Mouse (Mus musculus): ENCODE data around the gene Kif2c. TPM values are rescaled to one million over a fixed set of nuclear protein-coding genes. Genes with fewer than 3 reads are reported as not detected.

Gene Kif2c
- total RNA-seq, 2 experiments from 2014 or later: 0.36 to 0.40 TPM

DNA sequence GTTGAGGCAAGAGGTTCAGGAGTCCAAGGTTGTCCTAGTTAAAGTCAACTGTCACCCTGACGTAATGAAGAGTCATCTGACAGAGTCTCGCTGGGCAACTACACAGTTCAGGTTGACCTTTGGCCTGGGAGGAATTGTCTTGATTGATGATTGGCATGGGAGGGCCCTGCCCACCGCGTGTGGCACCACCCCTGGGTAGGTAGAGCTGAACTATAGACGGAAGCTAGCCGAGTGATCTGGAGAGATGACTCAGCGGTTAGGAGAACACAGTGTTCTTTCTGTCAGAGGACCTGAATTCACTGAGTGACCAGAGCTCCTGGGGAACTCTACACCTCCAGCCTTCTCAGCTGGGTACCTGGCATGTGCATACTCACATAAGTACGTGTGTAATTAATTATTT, 46.4 kb downstream of the Kif2c start:
- DNase-seq: no peak

DNA sequence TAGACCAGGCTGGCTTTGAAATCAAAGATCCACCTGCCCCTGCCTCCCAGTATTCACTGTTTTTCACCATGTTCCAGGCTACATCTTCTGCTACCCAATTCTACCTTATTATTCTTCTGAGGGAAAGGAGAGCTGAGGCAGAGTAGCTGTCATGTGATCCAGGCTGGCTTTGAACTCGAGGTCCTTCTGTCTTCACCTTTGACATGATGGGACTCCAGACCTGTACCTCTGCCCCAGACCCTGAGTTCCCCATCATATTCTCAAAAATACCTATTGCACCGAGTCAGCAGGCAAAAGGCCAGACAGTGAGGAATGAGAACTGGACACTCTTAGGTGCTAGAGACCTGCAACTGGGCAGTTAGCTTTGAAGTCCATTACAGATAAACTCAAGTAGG, 47.8 kb downstream of the Kif2c start:
- DNase-seq: no peak

DNA sequence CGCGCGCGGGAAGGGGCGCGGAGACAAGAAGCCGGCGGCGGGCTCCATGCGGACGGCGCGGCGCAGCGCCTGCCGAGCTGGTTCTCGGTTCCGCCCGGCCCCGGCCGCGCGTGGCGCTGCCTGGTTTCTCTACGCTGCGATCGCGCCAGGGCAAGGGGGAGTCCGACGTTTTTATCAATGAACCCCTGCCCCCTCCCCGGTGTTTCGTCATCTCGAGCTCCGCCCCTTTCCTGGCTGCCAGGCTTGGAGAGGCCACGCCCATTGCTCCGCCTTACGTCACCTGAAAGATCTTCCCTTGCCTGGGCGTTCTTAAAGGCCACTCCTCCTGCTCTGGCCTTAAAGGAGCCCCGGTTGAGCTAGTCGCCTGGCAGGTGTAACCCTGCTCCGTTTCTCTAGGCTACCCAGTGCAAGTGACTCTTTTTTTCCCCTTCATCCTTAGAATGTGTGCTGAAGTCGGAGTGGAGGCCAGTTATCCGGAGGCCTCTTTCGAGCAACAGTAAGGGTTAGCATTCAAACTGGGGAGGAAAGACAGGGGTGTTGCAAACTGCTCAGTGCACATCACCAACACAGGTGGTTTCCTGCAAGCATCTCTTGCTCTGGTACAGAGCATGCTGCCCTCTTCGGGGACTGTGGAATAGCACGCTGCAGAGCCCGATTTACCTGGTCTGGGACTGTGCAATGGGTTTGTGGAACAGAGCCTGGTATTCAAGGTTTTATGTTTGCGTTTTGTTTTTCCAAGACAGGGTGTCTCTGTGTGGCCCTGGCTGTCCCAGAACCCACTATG, 48.4 kb downstream of the Kif2c start, which contains the start of gene Plk3:
Gene Plk3, minus strand, starts transcription at position 147 of the 784 bp plus-strand sequence.
- DNase-seq: peak; percentile 91

DNA sequence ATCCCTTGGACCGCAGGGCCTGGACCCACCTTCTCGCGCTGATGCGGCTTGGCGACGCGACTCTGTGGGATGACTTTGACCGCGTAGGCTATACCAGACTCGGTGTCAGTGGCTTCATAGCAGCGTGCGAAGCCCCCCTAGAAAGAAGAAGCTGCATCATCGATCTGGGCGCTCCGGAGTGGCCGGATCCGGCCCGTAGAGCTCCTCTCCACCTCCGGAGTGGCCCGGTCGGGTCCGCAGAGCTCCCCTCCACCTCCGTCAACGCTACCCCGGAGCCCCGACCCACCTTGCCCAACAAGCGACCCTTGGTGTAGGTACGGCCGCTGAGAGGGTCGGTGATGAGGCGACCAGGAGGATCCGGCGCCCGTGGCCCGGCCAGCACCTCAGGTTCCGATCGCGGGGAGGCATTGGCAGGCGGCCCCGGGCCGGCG, 49.1 kb downstream of the Kif2c start:
- DNase-seq: no peak

DNA sequence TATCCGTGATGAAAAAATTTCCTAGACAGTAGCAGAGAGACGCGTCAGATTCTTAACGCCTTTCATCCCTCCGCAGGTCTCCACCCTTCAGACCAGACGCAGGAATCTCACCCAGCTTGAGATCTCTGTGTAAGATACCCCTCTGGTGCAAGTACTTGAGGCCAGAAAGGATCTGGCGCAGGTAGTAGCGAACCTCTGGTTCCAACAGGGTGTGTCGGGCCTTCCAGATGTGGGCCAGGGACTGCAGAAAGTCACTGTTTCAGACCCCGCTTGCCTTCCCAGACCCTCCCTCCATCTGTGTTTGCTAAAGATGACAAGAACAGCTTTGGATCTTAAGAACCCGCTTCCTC, 49.7 kb downstream of the Kif2c start:
- DNase-seq: no peak

DNA sequence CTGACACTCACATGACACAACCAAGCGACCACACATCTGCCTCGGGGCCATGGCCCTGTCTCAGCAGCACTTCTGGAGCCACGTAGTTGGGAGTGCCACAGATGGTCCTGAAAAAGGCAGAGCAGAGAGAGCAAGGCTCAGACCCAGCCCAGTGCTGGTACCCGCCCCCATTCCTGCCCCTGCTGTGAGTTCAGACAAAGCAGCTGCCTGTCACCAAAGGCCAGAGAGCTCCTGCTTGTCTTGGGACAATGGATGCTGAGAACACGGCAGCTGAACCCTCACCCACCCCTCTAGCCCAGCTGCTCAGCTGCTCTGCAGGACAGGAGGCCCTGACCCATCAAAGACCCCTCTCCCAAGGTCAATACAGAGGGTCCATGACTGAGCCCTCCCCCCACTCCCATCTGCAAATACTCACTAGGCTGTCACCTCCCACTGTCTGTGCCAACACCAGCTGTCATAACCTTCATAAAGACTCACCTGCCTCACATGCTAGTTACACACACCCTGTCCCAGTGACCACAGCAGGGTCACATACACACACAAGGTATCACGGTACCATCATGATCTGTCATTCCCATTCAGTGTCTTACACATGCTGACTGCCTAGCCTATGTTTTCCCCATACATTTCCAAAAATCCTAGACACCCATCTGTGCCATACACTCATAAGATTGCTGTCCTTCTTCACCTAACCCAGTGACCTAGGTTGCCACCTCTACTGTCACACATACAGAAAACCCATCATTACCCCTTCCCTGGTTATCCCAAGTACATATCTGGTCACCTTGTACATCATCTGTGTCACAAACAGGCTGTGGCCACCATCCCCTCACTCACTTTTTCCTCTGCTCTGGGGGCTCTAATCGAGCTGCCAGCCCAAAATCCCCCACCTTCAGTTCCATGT, 50.3 kb downstream of the Kif2c start:
- DNase-seq: no peak

DNA sequence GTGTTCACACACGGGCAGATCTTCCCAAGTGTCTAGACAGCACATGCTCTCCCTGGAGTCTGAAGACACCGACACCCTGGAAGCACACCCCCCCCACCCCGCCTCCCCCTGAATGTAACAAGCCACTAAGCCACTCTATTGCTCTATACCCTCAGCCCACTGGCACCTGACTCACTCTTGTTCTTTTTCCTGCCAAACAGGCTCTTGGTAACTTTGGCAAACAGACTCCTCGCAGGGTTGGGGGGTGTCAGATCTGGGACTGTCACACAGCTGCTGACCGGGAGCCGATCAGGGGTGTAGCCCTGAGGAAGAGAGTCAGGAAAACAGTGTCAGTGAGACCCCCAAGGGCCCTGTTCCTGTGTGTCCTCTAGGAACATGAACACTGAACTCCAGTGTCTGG, 51.2 kb downstream of the Kif2c start:
- no peak for DNase-seq

DNA sequence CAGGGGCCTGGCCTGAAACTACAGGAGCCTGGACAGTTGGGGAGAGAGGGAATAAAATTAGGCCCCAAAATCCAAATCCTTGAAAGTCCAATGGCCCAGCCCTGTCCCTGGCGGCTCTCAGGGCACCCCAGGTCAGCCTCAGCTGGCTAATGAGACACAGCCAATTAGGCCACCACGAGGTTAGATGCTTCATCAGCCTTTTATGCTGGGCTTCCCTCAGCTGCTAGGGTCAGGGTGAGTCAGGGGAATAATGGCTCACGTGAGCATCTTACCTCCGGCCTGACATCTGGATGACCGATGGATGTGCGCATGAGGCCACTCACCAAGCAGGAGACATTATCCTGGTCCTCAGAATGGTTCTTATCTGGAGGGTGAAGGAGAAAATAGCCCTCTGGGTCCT, 51.6 kb downstream of the Kif2c start:
- DNase-seq: no peak

GRCm38 (mm10) chr4:117127991-117128686, 54.3 kb downstream of the Kif2c start:
- no peak for DNase-seq

DNA sequence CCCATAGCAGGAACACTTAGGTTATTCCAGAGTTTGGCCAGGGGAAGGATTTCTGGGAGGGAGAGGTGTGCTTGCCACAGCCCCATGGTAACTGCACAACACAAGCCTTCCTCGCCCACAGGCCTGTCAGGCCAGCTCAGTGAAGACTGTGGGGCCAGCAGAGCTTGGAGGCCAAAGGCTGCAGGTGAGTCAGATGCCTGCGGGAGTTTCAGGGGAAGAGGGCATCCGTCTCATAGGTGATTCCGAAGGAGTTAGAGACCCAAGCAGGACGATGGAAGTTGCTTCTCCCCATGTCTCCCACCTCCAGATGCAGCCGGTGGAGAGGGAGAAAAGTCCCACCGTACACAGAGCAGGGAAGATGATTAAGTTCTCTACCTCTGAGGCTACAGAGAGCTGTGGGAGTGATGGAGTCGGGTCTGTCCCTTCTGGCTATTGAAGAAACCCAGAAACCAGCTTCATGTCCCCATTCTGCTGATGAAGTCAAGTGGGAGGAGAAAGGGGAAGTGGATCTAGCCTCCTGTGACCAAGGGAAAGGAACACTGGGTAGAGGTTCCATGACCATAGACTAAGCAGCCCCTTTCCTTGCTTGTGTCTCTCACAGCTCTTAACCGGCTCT, 55.7 kb downstream of the Kif2c start, which contains the start of gene Tctex1d4:
Gene Tctex1d4, plus strand, starts transcription at position 120 of the 616 bp plus-strand sequence.
- DNase-seq: no peak

DNA sequence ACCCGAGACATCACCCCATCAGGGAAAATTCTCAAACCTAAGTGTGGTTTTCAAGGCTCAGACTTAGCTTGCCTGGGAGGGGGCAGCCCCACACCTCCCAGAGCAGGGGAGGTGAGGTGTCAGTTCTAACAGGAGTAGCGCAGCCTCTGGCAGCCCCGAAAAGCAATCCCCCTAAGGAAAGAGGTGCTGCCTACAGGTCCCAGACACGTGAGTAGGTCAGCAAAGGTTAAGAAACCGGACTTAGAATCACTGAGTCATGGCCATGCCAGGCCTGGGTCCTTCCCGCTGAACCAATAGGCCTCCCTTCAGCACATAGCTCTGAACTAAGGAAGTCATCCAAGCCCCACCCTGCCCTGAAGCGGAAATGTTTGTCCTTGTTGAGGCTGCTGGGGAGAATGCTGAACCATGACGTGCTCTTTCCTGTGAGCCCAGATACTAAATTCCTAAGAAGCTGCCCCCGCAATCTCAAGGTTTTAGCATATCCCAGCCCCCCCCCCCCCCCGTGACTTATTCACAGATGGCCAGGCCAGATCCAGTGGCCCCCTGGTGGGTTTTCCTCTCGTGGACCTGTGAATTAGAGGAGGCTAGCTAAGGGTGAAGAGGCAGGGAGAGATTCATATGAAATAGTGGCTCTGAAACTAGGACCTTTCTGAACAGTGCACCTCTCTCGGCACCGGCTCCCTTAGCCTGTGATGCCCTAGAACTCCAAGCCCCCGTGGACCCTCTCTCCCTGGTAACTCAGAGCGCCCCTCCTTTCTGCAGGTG, 56.3 kb downstream of the Kif2c start:
- DNase-seq: peak; percentile 86

- peak; percentile 79 for DNase-seq
Observed at GRCm38 (mm10) chr4:117125348-117125909, 57.0 kb downstream of the Kif2c start, which contains the start of gene Btbd19. Gene Btbd19, minus strand, starts transcription at chr4:117125725.

DNA sequence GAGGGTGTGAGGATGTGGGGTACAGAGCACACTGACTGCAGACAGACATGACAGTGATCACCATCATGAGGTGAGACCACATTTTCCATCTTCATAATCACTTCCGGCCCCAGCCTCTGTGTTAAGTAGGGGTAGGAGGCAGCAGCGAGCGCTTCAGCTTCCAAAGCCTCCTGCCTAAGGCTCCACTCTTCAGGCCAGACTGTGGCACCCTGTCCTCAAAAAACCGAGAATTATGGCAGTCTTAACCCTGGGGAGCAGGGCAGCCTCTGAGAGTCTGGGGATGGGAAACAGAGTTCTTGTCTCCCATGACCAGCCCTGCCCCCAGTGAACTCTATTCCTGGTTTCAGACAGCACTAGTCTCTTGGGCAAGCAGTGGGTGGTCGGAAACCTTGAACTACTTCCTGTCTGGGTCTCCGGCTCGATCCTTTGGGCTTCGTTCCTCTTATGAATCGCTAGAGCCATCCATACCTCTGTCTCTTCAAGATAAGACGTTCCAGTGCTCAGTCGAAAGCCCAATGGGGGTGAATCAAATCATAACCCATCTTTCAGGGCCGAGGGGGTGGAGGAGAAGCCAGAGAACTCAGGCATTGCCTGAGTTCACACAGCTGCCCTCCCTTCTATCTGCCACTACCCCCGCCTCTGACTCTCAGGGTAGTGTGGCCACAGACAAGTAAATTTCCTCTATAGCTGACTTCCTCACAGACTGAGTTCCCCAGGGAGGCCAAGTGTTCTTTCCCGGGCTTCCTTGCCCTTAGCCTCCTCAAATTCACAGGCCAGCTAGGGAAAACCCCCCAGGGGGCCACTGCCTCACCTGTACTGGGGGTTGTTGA, 57.7 kb downstream of the Kif2c start:
- DNase-seq: peak; percentile 34

GRCm38 (mm10) chr4:117124218-117124517, 58.3 kb downstream of the Kif2c start:
- DNase-seq: no peak

DNA sequence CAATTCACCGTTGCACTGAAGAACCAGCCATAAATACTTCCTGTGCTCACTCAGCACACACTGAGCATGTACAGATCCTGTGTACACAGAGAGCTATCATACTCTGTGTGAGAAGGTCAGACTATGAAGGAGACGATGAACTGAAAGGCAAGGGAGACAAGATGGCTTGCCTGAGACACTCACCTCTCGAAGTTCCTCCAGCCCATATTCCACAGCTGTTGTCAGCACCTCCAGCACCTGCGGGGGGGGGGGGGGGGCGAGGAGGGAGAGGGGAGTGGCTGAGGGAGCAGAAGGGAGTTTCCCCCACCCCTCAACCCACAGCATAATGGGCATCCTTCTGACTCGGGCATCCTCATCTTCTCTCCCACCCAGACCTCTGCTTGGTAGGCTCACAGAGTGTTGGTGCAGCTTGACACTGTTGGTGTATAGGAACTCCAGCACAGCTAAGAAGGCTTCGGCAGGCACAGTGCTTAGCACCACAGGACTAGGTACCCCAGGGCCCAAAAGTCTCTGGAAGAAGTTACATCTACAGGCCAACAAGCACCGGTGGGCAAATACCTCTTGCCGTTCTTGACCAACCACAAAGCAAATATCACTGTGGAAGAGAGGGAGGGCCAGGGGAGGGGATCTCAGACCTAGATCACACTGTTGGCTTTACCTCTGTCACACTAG, 58.8 kb downstream of the Kif2c start:
- no peak for DNase-seq

DNA sequence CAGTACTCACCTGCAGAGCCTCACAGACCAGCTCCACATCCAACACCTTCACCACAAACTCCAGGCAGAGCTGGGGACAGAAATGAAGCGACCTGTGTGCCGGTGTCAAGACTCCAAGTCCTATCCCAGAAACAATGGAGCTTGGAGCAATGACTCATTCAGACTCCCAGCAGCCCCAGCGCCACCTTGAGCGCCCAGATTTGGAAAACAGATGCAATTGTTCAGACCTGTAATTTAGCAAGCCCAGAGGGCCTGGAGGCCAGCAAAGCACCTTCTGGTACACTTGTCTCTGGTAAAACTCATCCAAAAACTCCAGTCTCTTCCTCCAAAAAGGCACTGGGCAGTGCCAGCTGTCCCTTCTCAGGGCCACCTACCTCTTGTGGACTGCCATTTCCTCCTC, 60.2 kb downstream of the Kif2c start:
- DNase-seq: no peak

GRCm38 (mm10) chr4:117120445-117121414, 61.7 kb downstream of the Kif2c start:
- DNase-seq: peak; percentile 94

DNA sequence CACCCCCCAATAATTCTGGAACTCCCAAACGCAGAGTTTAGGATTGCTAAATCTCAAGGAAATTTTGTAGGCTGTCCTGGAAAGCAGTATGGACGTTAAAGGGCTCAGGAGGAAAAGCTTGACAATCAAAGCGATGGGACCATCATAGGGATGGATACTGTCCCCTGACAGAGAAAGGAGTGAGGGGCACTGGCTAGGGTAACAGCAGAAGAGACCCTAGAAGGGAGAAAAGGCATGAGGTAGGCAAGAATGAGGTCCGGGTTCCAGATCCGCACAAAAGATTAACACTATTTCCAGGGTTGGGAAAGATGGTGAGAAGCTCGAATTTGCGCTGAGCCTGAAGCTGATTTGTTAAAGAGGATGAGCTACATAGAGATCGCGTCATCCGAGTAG, 62.4 kb downstream of the Kif2c start:
- no peak for DNase-seq

Measured in gastrocnemius, postnatal 25 days (tissue).